Mouse (Mus musculus) heart, embryonic 14.5 days (tissue): Measurements from ENCODE around the gene 4933427D14Rik. TPM values are rescaled to one million over a fixed set of nuclear protein-coding genes. Genes with fewer than 3 reads are reported as not detected.

Experiments
- ATAC-seq: fragments of 200-750 bp; cut with Nextera tagmentation; 2 replicates; pipeline ENCODE4 v1.8.0; 2017; ENCODE audit warnings: low read depth, moderate TSS enrichment; ENCODE audit not compliant: insufficient number of reproducible peaks, insufficient read depth, low FRiP score
- H3K27ac ChIP-seq, 2 experiments: fragments of 200-500 bp in 1 of 2; fragments of 300-500 bp in 1 of 2; sonication (generic) in 1 of 2; replicated peaks in 1 of 2; 2 replicates each; pipeline ENCODE4 v1.5.1; 2012 to 2014; ENCODE audit warnings: low read depth in 2 of 2, low read length in 2 of 2, control low read depth in 1 of 2, mild to moderate bottlenecking in 1 of 2, mixed read lengths in 1 of 2; ENCODE audit not compliant: control insufficient read depth in 1 of 2, insufficient read depth in 1 of 2
- H3K27me3 ChIP-seq: fragments of 300-500 bp; sonication (generic); 2 replicates; pipeline ENCODE4 v1.6.1; 2014; ENCODE audit warnings: mild to moderate bottlenecking, low read length, control low read depth; ENCODE audit not compliant: control insufficient read depth, insufficient read depth
- H3K36me3 ChIP-seq: fragments of 300-500 bp; sonication (generic); 2 replicates; pipeline ENCODE4 v1.6.1; 2014; ENCODE audit warnings: mild to moderate bottlenecking, control low read depth, low read length, mixed read lengths; ENCODE audit not compliant: control insufficient read depth, insufficient read depth
- H3K4me1 ChIP-seq, 2 experiments: fragments of 200-500 bp in 1 of 2; fragments of 300-500 bp in 1 of 2; sonication (generic) in 1 of 2; 2 replicates each; pipeline ENCODE4 v1.6.1; 2012 to 2014; ENCODE audit warnings: low read length in 2 of 2, control low read depth in 1 of 2, mixed read lengths in 1 of 2; ENCODE audit not compliant: control insufficient read depth in 2 of 2, insufficient read depth in 2 of 2
- H3K4me2 ChIP-seq: fragments of 300-500 bp; sonication (generic); 2 replicates; pipeline ENCODE4 v1.6.1; 2014; ENCODE audit warnings: mild to moderate bottlenecking, low read length
- H3K4me3 ChIP-seq, 2 experiments: fragments of 200-500 bp in 1 of 2; fragments of 300-500 bp in 1 of 2; sonication (generic) in 1 of 2; 2 replicates each; pipeline ENCODE4 v1.5.1; 2012 to 2014; ENCODE audit warnings: low read length in 2 of 2, mild to moderate bottlenecking in 2 of 2, control low read depth in 1 of 2, low read depth in 1 of 2, moderate library complexity in 1 of 2; ENCODE audit not compliant: control insufficient read depth in 1 of 2, insufficient read depth in 1 of 2
- H3K9ac ChIP-seq: fragments of 300-500 bp; sonication (generic); 2 replicates; pipeline ENCODE4 v1.6.1; 2014; ENCODE audit warnings: mild to moderate bottlenecking, low read length
- H3K9me3 ChIP-seq: fragments of 300-500 bp; sonication (generic); 2 replicates; pipeline ENCODE4 v1.6.1; 2016; ENCODE audit warnings: low read length, control low read depth; ENCODE audit not compliant: control insufficient read depth
- WGBS: fragments of 180-500 bp; shearing (Covaris S2); extraction: QIAGEN DNeasy Blood & Tissue Kit; methylation state at CpG from one replicate; pipeline ENCODE4 v1.1.7; 2014; 5-methylcytosine and 5-hydroxymethylcytosine counted together
- polyA plus RNA-seq: library from polyadenylated mRNA; unstranded; fragments of >200 nt; fragmentation: Nextera tagmentation; extraction: Ambion mirVana; gene quantifications from 2 replicates; pipeline ENCODE4 v1.2.1, GENCODE M21; 2014

Gene 4933427D14Rik
- polyA plus RNA-seq, 1 experiment from 2014 or later, result 6.5 TPM

DNA sequence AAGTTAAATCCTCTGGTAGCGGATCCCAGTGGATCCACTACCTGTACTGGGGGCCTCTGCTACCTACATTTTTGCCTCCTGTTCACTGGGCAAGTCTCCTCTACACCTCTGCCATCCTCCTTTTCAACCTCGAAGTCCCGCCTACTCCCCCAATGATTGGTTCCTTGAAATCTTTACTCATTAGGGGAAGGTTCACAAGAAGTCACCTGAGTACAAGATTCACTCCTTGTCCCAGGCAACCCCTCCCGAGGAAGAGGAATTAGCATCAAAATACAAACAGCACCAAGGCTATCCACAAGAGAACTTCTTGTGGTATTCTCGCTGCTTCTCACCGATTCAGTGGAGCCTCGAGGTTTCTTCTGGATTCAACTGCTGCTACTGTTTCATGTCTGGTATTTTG, 24.8 kb upstream of the 4933427D14Rik start:
- Histone ChIP-seq H3K27ac (no peak overlapping the region), H3K36me3 (no peaks in the 10 kb centered on the region), H3K4me3 (no peak overlapping the region), H3K9me3 (no peaks in the 10 kb centered on the region), H3K4me1 (no peaks in the 10 kb centered on the region), H3K9ac (no peak overlapping the region), H3K27me3 (no peaks in the 10 kb centered on the region), H3K4me2 (no peak overlapping the region)
- WGBS, result 76% methylated on average over 7 of the region's 7 CpGs
- no peak for ATAC-seq

DNA sequence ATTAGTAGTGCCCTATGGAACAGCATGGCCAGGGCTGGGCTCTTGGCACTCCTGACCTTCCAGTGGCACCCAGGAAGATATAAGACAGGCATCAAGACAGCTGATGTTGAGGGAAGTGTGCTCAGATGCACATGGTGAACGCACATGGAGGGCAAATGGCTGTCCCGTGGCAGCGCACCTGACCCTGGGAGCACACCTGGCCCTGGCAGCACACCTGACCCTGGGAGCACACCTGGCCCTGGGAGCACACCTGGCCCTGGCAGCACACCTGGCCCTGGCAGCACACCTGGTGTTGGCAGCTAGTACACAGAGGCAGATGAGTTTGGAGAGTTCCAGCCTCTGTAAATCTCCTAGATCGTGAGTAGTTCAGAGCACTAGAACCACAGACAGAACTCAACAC, 21.3 kb upstream of the 4933427D14Rik start:
- 79% methylated on average over 4 of the region's 4 CpGs for WGBS
- H3K4me1 ChIP-seq, result peaks cover 0 to 3% of the 10 kb centered on the region in 2 experiments; a peak in 2 of 4 replicates
- H3K36me3 ChIP-seq, result no peaks in the 10 kb centered on the region
- no peak overlapping the region for H3K4me3 ChIP-seq
- H3K9ac ChIP-seq, result no peak overlapping the region
- no peak overlapping the region for H3K4me2 ChIP-seq
- no peak overlapping the region for H3K27ac ChIP-seq
- ATAC-seq, result no peak
- H3K9me3 ChIP-seq, result no peaks in the 10 kb centered on the region
- no peaks in the 10 kb centered on the region for H3K27me3 ChIP-seq

DNA sequence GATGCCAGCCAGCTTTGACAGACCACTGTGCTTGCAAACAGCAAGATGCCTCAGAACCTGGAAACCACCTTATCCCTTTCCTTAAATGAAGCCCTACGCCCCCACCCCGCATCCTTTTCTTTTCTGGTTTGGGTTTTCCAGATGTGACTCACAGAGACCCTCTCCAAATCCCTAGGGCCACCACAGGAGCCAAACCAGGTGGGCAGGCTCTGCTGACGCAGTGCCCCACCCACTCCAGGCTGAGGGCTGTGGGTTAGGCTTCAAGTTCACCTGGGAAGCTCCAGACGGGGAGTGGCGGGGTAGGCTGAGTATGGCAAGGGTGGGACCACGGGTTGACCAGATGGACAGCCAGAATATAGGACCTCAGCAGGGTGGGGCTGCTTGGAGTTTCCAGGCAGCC, 19.6 kb upstream of the 4933427D14Rik start:
- H3K9me3 ChIP-seq, result no peaks in the 10 kb centered on the region
- no peaks in the 10 kb centered on the region for H3K36me3 ChIP-seq
- no peak overlapping the region for H3K4me2 ChIP-seq
- no peak overlapping the region for H3K4me3 ChIP-seq
- H3K27ac ChIP-seq, result no peak overlapping the region
- 77% methylated on average over 6 of the region's 6 CpGs for WGBS
- H3K27me3 ChIP-seq, result no peaks in the 10 kb centered on the region
- peaks cover 0 to 3% of the 10 kb centered on the region in 2 experiments; a peak in 2 of 4 replicates for H3K4me1 ChIP-seq
- no peak overlapping the region for H3K9ac ChIP-seq
- no peak for ATAC-seq

DNA sequence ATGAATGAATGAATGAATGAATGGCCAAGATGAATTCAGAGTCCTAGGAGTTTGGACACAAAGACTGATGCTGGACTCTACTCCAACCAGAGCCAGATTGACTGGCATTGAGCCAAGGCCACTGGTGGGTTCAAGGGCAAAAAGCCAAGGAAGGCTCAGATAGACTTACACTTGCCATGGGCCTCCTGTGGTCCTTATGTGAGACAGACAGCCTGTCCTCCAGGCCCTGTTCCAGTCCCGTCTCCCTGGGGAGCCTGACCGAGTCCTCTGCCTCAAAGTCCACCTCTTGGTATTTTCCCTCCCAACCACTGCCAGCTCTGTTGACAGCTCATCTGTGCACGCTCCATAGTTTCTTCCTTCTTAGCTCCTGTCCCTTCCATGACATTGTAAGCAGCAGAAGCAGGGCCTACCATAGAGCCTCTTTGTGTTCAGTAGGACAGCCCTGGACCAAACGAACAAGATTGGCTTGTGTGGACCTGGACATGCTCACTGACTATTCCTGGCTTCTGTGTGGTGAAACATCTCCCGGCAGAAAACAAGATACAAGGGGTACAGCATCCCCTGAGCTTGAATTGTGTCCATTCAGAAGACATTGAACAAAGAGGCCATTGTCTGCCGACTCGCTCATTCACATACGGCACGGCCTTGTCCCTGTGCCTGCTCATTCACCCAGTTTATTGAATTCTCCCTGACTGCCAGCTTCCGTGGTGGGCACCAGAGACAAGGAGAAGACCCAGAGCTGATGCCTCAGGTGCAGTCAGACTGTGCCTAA, 18.9 kb upstream of the 4933427D14Rik start:
- no peak overlapping the region for H3K4me3 ChIP-seq
- H3K9ac ChIP-seq, result no peak overlapping the region
- H3K27me3 ChIP-seq, result no peaks in the 10 kb centered on the region
- peaks cover 0 to 3% of the 10 kb centered on the region in 2 experiments; a peak in 2 of 4 replicates for H3K4me1 ChIP-seq
- H3K9me3 ChIP-seq, result no peaks in the 10 kb centered on the region
- ATAC-seq, result no peak
- 64% methylated on average over 10 of the region's 10 CpGs for WGBS
- no peaks in the 10 kb centered on the region for H3K36me3 ChIP-seq
- H3K27ac ChIP-seq, result no peak overlapping the region
- no peak overlapping the region for H3K4me2 ChIP-seq

DNA sequence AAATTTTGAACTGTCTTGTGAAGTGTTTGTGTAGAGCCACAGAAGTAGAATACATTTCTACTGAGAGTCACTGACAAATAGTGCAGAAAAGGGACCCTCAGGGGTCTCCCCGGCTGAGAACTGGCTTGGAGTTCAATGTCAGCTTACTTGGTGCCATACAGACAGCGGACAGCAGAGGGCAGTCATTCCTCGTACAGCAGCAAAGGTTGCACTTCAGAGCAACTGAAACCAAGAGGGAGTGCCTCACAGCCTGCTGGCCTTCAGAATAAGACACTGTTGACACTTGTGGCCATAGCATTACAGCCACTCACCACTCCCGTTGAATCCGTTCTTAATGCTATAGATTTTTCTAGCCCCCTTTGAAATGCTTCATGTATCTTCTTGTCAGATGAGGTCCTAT, 17.6 kb upstream of the 4933427D14Rik start:
- peaks cover 0 to 3% of the 10 kb centered on the region in 2 experiments; a peak in 2 of 4 replicates for H3K4me1 ChIP-seq
- H3K27ac ChIP-seq, result no peak overlapping the region
- no peak for ATAC-seq
- WGBS, result 5% methylated on average over 5 of the region's 5 CpGs
- H3K9ac ChIP-seq, result no peak overlapping the region
- H3K36me3 ChIP-seq, result no peaks in the 10 kb centered on the region
- no peak overlapping the region for H3K4me3 ChIP-seq
- H3K9me3 ChIP-seq, result no peaks in the 10 kb centered on the region
- H3K4me2 ChIP-seq, result no peak overlapping the region
- H3K27me3 ChIP-seq, result no peaks in the 10 kb centered on the region

DNA sequence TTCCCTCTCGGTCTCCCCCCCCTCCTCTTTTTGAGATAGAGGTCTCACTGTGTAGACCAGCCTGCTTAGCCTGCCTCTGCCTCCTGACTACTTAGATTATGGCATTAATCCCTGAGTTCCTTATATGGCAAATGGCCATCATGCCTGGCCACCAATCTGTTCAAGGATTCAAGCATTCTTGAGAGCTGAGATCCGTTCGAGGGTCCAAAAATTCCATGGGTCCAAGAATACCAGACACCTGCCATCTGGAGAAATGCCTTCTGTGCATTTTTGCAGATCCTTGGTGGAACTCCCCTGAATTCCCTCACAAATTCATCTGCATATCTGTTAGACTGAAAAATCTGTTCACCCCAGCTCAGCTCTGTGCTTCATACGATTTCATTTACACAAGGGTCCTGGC, 16.2 kb upstream of the 4933427D14Rik start:
- H3K27ac ChIP-seq, result no peak overlapping the region
- H3K4me1 ChIP-seq, result peaks cover 0 to 3% of the 10 kb centered on the region in 2 experiments; a peak in 2 of 4 replicates
- WGBS, result 68% methylated on average over 4 of the region's 4 CpGs
- H3K9ac ChIP-seq, result no peak overlapping the region
- no peaks in the 10 kb centered on the region for H3K27me3 ChIP-seq
- H3K9me3 ChIP-seq, result no peaks in the 10 kb centered on the region
- ATAC-seq, result no peak
- H3K4me3 ChIP-seq, result no peak overlapping the region
- no peak overlapping the region for H3K4me2 ChIP-seq
- H3K36me3 ChIP-seq, result no peaks in the 10 kb centered on the region

DNA sequence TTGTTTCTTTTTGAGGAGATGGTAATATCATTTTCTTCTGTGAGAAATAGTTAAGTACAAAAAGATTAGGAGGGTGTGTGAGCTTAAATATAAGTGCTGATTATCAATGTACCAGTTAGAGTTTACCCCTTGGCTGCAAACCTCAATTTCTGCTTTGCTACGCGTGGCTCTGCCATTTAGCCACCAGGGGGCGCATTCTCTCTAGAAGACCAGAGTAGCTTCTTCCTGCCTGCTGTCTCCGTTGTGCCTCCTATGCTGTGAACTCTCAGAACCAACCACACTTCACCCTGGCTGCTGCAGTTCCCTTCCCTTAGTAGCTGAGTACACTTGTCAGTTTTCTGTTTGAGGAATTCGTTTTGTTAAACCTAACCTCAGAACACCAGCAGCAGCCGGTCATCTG, 14.0 kb upstream of the 4933427D14Rik start:
- H3K4me1 ChIP-seq, result peaks cover 0 to 3% of the 10 kb centered on the region in 2 experiments; a peak in 2 of 4 replicates
- WGBS, result 18% methylated on average over 6 of the region's 6 CpGs
- H3K27ac ChIP-seq, result no peak overlapping the region
- no peak overlapping the region for H3K4me3 ChIP-seq
- no peak for ATAC-seq
- no peaks in the 10 kb centered on the region for H3K9me3 ChIP-seq
- H3K36me3 ChIP-seq, result 0 out of 2 replicates have a peak, but pooled peaks cover 3% of the 10 kb centered on the region
- no peaks in the 10 kb centered on the region for H3K27me3 ChIP-seq
- H3K9ac ChIP-seq, result no peak overlapping the region
- no peak overlapping the region for H3K4me2 ChIP-seq
